Mouse (Mus musculus) spleen, adult 10 weeks (tissue): ENCODE measurements around the gene Csmd2. TPM values are rescaled to one million over a fixed set of nuclear protein-coding genes. Genes with fewer than 3 reads are reported as not detected.

ENCODE experiments used
- polyA plus RNA-seq: library from polyadenylated mRNA; stranded (reverse); fragments of 350-450 nt; fragmentation: Illumina TruSeq; extraction: RNeasy Lipid Tissue Mini Kit (QIAGEN cat#74804); gene quantifications from one replicate; pipeline ENCODE4 v1.2.3, GENCODE M21; 2015; ENCODE audit warnings: low replicate concordance; ENCODE audit not compliant: insufficient read depth

Csmd2 gene
- 0.06 TPM for polyA plus RNA-seq

GRCm38 (mm10) chr4:127987784-127988455 lies at the start of gene Csmd2:
Gene Csmd2 (plus strand): TSS chr4:127987857.

GRCm38 (mm10) chr4:127970901-127971868 lies 16.5 kb upstream of the Csmd2 start, which contains the start of gene CK137956:
Gene CK137956 (minus strand): TSS chr4:127970951.

GRCm38 (mm10) chr4:128260907-128261560 lies 273.4 kb downstream of the Csmd2 start, which contains the start of gene Hmgb4:
Gene Hmgb4 (minus strand): TSS chr4:128260957.

GRCm38 (mm10) chr4:128609925-128610402 lies 622.3 kb downstream of the Csmd2 start, which contains the start of gene Zscan20:
Gene Zscan20 (minus strand): TSS chr4:128610098.

Other genes with a start within 250 kb of the Csmd2 start
- gene CK137956, start 16.9 kb upstream of the Csmd2 start, polyA plus RNA-seq, result not detected